Mouse (Mus musculus): Measurements from ENCODE around the gene Eif4g2. TPM values are rescaled to one million over a fixed set of nuclear protein-coding genes. Genes with fewer than 3 reads are reported as not detected.
A peak's percentile ranks its signal among the peaks of the same experiment; 100 is the strongest.

Gene Eif4g2
- polyA plus RNA-seq, 1 experiment from 2014 or later = 1,168 TPM

DNA sequence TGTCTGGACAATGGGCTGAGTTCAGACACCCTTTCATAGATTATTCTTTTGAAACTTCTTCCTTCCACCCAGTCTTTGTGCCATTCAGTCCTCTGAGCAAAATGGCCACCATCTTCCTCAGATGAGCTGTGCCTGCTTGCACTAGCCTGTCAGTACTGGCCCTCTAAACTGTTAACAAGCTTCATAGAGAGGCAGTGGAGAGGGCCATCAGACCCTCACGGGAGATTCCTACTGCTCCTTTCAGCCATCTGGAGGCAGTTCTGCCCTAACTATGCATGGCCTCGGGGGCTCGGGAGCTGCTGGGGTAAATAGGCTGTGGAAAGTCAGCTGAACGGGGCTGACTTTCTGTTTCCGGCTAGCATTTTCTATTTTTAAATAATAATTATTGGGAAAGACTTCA is 23.3 kb downstream of the Eif4g2 start:
- no peaks in the 10 kb centered on the region for H3K27me3 ChIP-seq
- no peak for ATAC-seq (ENCODE audit: low FRiP score)
- no peak overlapping the region for H3K4me2 ChIP-seq
- WGBS = 55% methylated on average over 5 of the region's 5 CpGs
- no peaks in the 10 kb centered on the region for H3K9me3 ChIP-seq
- H3K9ac ChIP-seq = no peak overlapping the region
- H3K4me1 ChIP-seq (replicated peaks) = peaks cover 7% of the 10 kb centered on the region
- peaks cover 47% of the 10 kb centered on the region for H3K36me3 ChIP-seq
- peak overlapping the region; percentile 62; the same call in 1 of the 2 replicates for H3K27ac ChIP-seq
- no peak overlapping the region for H3K4me3 ChIP-seq

DNA sequence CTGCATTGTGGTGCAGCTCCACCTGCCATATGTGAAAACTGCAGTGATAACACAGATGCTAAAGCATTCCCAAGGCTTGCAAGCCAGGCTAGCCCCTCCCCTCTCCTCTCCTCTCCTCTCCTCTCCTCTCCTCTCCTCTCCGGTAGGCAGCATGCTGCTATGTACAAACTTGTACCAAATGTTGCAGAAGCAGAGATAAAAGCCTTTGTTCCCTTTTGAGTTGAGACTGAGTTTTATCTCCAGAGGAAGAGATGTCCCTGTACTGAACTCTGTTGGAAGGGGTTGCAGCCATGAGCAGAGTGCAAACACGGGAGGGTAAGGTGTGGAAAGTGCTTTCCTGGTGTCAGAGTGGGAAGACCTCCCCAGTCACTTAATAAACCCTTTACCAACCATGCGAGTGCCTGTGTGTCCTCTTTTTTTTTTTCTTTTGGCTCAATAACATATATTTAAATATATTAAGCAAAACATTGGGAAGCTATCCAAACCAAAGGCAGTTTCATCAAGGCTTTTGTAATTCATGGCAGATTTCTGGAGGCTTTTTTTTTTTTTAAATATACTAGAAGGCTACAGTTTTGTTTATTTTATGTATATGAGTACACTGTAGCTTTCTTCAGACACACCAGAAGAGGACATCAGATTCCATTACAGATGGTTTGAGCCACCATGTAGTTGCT is 26.7 kb downstream of the Eif4g2 start:
- H3K27ac ChIP-seq = no peak overlapping the region
- WGBS = 89% methylated on average over 3 of the region's 3 CpGs
- no peak for ATAC-seq (ENCODE audit: low FRiP score)
- no peaks in the 10 kb centered on the region for H3K9me3 ChIP-seq
- H3K4me3 ChIP-seq = no peak overlapping the region
- H3K4me1 ChIP-seq (replicated peaks) = peaks cover 7% of the 10 kb centered on the region
- H3K4me2 ChIP-seq = no peak overlapping the region
- no peaks in the 10 kb centered on the region for H3K27me3 ChIP-seq
- no peak overlapping the region for H3K9ac ChIP-seq
- peaks cover 73% of the 10 kb centered on the region for H3K36me3 ChIP-seq

DNA sequence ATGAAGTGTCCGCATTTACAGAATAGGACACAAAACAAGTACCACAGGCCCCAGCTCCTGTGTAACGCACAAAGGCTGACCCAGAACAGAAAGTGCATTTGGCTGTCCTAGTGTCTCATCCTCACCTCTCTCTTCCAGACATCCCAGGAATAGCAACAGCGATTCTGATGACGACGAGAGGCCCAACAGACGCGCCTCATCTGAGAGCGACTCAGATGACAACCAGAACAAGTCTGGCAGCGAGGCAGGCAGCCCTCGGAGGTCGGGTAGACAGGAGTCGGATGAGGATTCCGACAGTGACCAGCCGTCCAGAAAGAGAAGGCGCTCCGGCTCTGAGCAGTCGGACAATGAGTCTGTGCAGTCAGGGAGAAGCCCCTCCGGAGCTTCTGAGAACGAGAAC is 27.6 kb downstream of the Eif4g2 start:
- Histone ChIP-seq H3K4me2 (no peak overlapping the region), H3K4me1 (replicated peaks) (peaks cover 7% of the 10 kb centered on the region), H3K9me3 (no peaks in the 10 kb centered on the region), H3K27me3 (no peaks in the 10 kb centered on the region), H3K9ac (no peak overlapping the region), H3K27ac (no peak overlapping the region), H3K4me3 (no peak overlapping the region), H3K36me3 (peaks cover 82% of the 10 kb centered on the region)
- 93% methylated on average over 19 of the region's 19 CpGs for WGBS
- ATAC-seq (ENCODE audit: low FRiP score) = no peak

DNA sequence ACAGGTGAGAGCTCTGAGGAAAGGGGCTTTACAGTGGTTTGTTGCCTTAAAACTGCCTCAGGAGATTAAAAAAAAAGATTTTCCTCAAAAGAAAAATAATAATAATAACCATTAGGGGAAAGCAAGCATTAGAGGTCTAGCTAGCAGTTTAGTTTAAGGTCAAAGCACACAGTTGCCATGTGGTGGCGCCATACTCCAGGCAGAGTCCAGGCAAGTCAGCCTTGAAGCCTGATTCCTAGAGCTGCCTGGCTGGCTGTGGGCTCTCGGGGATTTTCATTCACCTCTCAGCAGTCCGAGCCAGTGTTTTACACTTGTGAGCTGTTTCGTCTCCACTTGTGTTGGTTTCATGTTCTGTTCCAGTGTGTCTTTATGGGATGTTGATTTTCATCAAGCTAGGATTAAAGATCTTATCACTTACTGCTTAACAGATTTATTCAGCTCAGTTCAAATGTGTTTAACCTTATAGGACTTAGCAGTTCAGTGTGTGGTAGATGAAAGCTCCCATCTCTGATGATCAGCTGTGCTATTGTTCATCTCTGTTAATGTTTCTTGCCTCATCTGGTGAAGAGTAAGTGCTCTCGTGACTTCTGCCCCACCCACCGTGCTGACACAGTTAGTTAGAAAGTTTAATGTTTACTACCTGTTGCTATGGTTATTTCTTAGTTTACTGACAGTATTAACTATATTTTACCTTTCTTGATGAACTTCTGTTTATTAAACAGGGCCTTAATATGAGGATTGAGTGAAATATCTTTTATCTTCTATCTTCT is 33.0 kb downstream of the Eif4g2 start:
- Histone ChIP-seq H3K4me2 (no peak overlapping the region), H3K27ac (no peak overlapping the region), H3K27me3 (no peaks in the 10 kb centered on the region), H3K9me3 (no peaks in the 10 kb centered on the region), H3K4me3 (no peak overlapping the region), H3K36me3 (peaks cover 97% of the 10 kb centered on the region), H3K9ac (no peak overlapping the region), H3K4me1 (replicated peaks) (no peaks in the 10 kb centered on the region)
- no peak for ATAC-seq (ENCODE audit: low FRiP score)
- WGBS = 56% methylated on average over 6 of the region's 6 CpGs

DNA sequence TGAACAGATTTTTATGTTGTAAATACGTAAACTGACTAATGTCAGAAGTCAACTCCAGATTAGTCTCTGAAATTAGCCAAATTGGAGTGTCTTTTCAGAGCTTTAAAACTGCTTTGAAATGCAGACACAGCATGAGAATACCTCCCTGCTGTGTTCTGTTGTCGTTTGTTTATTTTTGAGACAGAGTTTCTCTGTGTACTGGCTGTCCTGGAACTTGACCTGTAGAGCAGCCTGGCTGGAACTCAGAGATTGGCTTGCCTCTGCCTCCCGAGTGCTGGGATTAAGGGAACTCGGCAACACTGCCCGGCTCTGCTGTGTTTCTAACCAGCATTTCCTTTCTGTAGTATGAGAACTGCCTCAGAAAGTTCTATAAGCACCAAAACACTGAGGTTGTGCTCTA is 33.9 kb downstream of the Eif4g2 start:
- Histone ChIP-seq H3K27me3 (no peaks in the 10 kb centered on the region), H3K4me2 (no peak overlapping the region), H3K36me3 (peaks cover 97% of the 10 kb centered on the region), H3K27ac (no peak overlapping the region), H3K4me3 (no peak overlapping the region), H3K9me3 (no peaks in the 10 kb centered on the region), H3K4me1 (replicated peaks) (no peaks in the 10 kb centered on the region), H3K9ac (no peak overlapping the region)
- no peak for ATAC-seq (ENCODE audit: low FRiP score)
- 83% methylated on average over 5 of the region's 5 CpGs for WGBS

DNA sequence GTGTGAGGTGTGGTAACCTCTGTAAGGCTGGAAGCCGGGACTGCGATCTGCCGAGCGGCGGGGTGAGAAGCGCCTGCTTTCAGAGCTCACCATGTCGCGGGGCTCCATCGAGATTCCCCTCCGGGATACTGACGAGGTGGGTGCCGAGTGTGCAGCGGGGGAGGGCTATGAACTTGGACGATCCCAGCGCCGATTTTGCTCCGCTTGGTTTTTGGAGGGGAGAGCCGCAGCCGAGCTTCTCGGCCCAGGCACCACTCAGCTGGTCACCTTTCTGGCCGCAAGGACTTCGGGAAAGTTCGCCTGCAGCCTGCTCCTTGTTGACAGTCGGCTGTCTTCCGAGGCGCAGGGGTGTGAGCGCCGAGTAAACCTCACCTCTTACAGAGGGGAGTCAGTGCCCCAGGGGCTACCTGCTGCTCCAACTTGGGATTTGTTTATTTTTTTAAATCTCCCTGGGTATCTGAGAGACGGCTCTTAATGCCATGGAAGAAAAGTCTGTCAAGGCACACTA is 53.7 kb downstream of the Eif4g2 start:
- peaks cover 21% of the 10 kb centered on the region for H3K4me1 ChIP-seq (replicated peaks)
- H3K27ac ChIP-seq = peak overlapping the region; percentile 96
- under 1% methylated on average over 29 of the region's 29 CpGs for WGBS
- H3K27me3 ChIP-seq = no peaks in the 10 kb centered on the region
- peak overlapping the region; percentile 79 for H3K4me3 ChIP-seq
- H3K9me3 ChIP-seq = no peaks in the 10 kb centered on the region
- H3K9ac ChIP-seq = peak overlapping the region; percentile 88
- H3K36me3 ChIP-seq = peaks cover 26% of the 10 kb centered on the region
- H3K4me2 ChIP-seq = peak overlapping the region; percentile 66
- ATAC-seq (ENCODE audit: low FRiP score) = peak; percentile 64

DNA sequence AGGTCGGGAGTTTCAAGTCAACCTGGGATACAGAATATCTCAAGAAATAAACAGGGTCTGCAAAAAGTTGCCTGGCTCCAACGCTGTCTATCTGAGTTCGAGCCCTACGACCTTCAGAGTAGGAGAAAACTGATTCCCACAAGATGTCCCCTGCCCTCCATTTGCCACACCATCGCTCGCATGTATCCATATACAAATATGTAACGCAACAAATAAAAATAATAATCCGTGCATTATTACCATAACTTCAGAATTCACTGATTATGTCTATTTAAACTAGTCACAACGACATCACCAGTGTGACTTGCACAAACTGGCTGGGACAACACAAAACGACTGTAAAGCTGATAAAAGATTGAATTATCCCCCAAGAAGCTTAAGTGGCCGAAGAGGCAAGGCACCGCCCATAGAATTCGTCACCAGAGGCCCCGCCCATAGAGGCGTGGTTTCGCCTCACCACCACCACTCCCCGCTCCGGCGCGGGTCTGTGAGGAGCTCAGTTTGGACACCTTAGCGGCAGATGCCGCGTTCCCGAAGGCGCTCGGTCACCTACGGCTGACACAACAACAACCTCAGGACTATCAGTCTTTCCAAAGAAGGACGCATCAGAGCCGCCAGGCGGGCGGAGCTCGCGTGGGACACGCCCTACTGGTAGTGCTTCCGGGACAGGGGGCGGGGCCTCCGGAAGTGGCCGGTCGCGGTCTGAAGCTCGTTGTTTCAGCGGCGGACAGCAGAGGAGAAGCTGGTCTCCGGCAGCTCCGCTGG is 54.4 kb downstream of the Eif4g2 start, which contains the start of gene Ctr9:
Gene Ctr9 (plus strand): TSS at position 671 of the 765 bp plus-strand sequence.
- H3K4me2 ChIP-seq = peak within 1 kb of the TSS; percentile 66
- peak; percentile 98 for ATAC-seq (ENCODE audit: low FRiP score)
- H3K36me3 ChIP-seq = peaks cover 21% of the 10 kb centered on the region
- H3K27me3 ChIP-seq = no peaks in the 10 kb centered on the region
- 7% methylated on average over 45 of the region's 45 CpGs for WGBS
- peak within 1 kb of the TSS; percentile 79 for H3K4me3 ChIP-seq
- H3K9ac ChIP-seq = peak within 1 kb of the TSS; percentile 88
- H3K9me3 ChIP-seq = no peaks in the 10 kb centered on the region
- peaks cover 24% of the 10 kb centered on the region for H3K4me1 ChIP-seq (replicated peaks)
- peak within 1 kb of the TSS; percentile 96 for H3K27ac ChIP-seq

DNA sequence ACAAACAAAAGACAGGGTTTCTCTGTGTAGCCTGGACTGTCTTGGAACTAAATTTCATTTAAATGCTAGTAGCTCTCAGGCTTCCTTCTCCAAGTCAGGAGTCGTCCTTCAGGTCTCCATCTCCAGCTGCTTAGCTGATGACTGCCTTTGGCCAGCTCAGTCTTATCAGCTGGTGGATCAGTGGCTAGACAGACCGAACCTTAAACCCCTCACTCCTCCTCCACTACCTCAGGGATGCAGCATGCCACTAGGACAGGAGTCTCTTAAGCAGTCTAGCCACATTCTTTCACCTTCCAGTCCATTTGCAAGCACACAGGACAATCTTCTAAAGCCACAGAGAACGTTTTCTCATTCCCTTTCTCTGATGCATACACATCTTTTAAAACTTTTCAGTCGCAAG is 57.9 kb downstream of the Eif4g2 start:
- H3K4me2 ChIP-seq = no peak overlapping the region
- no peaks in the 10 kb centered on the region for H3K9me3 ChIP-seq
- no peak overlapping the region for H3K27ac ChIP-seq
- no peak overlapping the region for H3K4me3 ChIP-seq
- H3K36me3 ChIP-seq = no peaks in the 10 kb centered on the region
- ATAC-seq (ENCODE audit: low FRiP score) = no peak
- no peaks in the 10 kb centered on the region for H3K27me3 ChIP-seq
- peaks cover 15% of the 10 kb centered on the region for H3K4me1 ChIP-seq (replicated peaks)
- 69% methylated on average over 4 of the region's 4 CpGs for WGBS
- no peak overlapping the region for H3K9ac ChIP-seq

DNA sequence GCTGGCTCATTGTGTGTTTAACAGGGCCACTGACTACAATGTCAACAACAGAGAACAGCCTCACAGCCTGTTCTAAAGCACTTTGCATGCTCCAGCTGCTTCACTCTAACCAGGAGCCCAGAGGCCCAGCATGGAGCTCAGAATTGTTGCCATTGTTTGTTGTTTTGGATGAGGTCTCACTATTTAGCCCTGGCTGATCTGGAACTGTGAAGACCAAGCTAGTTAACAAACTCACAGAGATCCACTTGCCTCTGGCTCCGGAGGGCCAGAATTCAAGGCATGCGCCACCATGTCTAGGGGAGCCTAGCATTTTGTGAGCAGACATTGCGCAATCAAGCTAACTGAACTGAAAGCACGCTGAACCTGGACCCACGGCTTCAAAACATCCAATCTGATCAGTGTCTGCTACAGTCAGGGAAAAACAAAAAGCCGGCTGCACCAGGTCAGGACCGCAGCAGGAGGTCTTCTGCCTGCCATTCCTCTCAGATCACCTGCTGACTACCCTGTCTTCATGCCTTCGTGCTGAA is 58.7 kb downstream of the Eif4g2 start:
- 13% methylated on average over 8 of the region's 8 CpGs for WGBS
- 0 out of 2 replicates have a peak overlapping the region, but pooled peaks have one; percentile 39 for H3K9ac ChIP-seq
- H3K27me3 ChIP-seq = no peaks in the 10 kb centered on the region
- H3K9me3 ChIP-seq = no peaks in the 10 kb centered on the region
- 0 out of 2 replicates have a peak overlapping the region, but pooled peaks have one; percentile 46 for H3K27ac ChIP-seq
- H3K4me2 ChIP-seq = no peak overlapping the region
- ATAC-seq (ENCODE audit: low FRiP score) = no peak
- peaks cover 9% of the 10 kb centered on the region for H3K4me1 ChIP-seq (replicated peaks)
- no peaks in the 10 kb centered on the region for H3K36me3 ChIP-seq
- no peak overlapping the region for H3K4me3 ChIP-seq

DNA sequence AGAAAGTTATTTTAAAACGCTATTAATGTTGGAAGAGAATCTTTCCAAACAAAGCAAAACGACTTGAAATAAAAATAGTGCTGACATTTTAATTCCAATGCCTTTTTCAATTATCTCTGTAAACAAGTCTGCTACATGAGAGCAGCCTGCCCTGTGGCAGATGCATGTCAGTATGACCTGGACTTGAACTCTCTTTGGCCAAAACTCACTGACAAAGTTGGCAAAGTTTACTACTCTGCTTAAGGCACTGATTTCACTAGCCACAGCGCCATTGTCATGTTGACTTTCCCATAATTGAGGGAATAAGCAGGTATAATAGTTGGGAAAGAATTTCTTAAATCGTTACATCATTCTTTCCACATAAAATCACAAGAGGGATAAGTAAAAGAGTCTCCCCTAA is 62.0 kb downstream of the Eif4g2 start:
- Histone ChIP-seq H3K4me2 (no peak overlapping the region), H3K4me1 (replicated peaks) (peaks cover 7% of the 10 kb centered on the region), H3K36me3 (no peaks in the 10 kb centered on the region), H3K27me3 (no peaks in the 10 kb centered on the region), H3K27ac (no peak overlapping the region), H3K9me3 (no peaks in the 10 kb centered on the region), H3K9ac (no peak overlapping the region), H3K4me3 (no peak overlapping the region)
- no peak for ATAC-seq (ENCODE audit: low FRiP score)
- WGBS = 87% methylated on average over 4 of the region's 4 CpGs

Measured in hindbrain, embryonic 13.5 days (tissue).